Mouse (Mus musculus) midbrain, embryonic 11.5 days (tissue): ENCODE data around the gene Stab1. TPM values are rescaled to one million over a fixed set of nuclear protein-coding genes. Genes with fewer than 3 reads are reported as not detected.

Experiments used
- ATAC-seq: fragments of 200-750 bp; cut with Nextera tagmentation; 2 replicates; pipeline ENCODE4 v1.8.0; 2017; ENCODE audit warnings: moderate TSS enrichment, moderate library complexity; ENCODE audit not compliant: low FRiP score
- DNase-seq: peaks from one replicate; pipeline ENCODE4 v3.0.0; 2015; ENCODE audit warnings: low spot score; ENCODE audit errors: missing footprints
- H3K27ac ChIP-seq: fragments of 300-500 bp; sonication (generic); 2 replicates; pipeline ENCODE4 v1.5.1; 2014; ENCODE audit warnings: low read depth, low read length
- H3K27me3 ChIP-seq: fragments of 300-500 bp; sonication (generic); 2 replicates; pipeline ENCODE4 v1.6.1; 2014; ENCODE audit warnings: mild to moderate bottlenecking, low read length, moderate library complexity, mixed read lengths; ENCODE audit not compliant: control insufficient read depth, insufficient read depth
- H3K36me3 ChIP-seq: fragments of 300-500 bp; sonication (generic); 2 replicates; pipeline ENCODE4 v1.6.1; 2014; ENCODE audit warnings: mild to moderate bottlenecking, low read length, moderate library complexity, mixed read lengths; ENCODE audit not compliant: control insufficient read depth, insufficient read depth
- H3K4me1 ChIP-seq: fragments of 300-500 bp; sonication (generic); 2 replicates; pipeline ENCODE4 v1.6.1; 2014; ENCODE audit warnings: low read length; ENCODE audit not compliant: control insufficient read depth, insufficient read depth
- H3K4me2 ChIP-seq: fragments of 300-500 bp; sonication (generic); 2 replicates; pipeline ENCODE4 v1.6.1; 2014; ENCODE audit warnings: mild to moderate bottlenecking, moderate library complexity
- H3K4me3 ChIP-seq: fragments of 300-500 bp; sonication (generic); 2 replicates; pipeline ENCODE4 v1.5.1; 2014; ENCODE audit warnings: low read depth, low read length
- H3K9ac ChIP-seq: fragments of 300-500 bp; sonication (generic); 2 replicates; pipeline ENCODE4 v1.6.1; 2014; ENCODE audit warnings: low read length
- H3K9me3 ChIP-seq: fragments of 300-500 bp; sonication (generic); 2 replicates; pipeline ENCODE4 v1.6.1; 2016; ENCODE audit warnings: low read length; ENCODE audit not compliant: control insufficient read depth
- WGBS: fragments of 180-500 bp; shearing (Covaris S2); extraction: QIAGEN DNeasy Blood & Tissue Kit; methylation state at CpG from one replicate; pipeline ENCODE4 v1.1.7; 2014; 5-methylcytosine and 5-hydroxymethylcytosine counted together
- polyA plus RNA-seq: library from polyadenylated mRNA; unstranded; fragments of >200 nt; fragmentation: Nextera tagmentation; extraction: Ambion mirVana; gene quantifications from 2 replicates; pipeline ENCODE4 v1.2.1, GENCODE M21; 2014

The Stab1 gene
- polyA plus RNA-seq, 1 experiment from 2014 or later = 28.6 TPM

DNA sequence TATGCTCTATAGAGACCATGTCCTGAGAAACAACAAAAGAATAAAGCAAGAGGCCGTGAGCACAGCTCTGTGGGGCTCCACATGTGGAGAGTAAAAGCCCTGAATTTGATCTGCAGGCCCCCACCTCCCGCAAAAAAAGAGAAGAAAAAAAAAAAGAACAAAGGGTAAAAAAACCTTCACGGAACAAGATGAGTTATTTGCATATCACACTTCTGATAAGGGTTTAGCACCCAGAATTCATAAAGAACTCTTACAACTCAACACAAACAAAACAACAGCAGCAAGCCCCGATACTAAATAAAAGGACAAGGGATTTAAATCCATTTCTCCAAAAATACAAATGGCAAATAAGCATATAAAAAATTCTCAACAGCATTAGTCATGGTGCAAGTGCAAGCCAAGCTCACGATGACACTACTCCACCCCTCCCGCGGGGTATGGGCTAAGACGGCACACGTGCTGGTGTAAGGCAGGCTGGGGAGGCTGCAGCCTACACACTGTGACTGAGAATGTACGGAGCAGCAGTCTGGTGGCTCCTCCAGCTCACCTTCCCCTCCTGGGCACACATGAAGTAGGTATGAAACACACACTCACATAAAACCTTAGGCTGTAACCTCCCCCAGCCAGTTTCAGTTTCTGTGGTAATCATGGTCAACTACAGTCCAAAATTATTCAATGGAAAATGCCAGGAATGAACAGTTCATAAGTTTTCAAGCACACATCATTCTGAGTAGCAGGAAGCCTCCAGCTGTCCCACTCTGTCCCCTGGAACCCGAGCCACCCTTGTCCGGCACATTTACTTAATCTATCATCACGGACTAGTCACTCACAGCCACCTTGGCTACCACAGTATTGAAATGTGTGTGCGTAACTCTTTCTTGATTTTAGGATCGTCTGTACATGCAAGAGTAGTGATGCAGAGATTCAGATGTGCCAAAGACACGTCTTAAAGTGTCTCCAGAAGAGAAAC lies 29.4 kb upstream of the Stab1 start:
- H3K4me2 ChIP-seq = no peak overlapping the region
- peaks cover 29% of the 10 kb centered on the region for H3K36me3 ChIP-seq
- H3K4me1 ChIP-seq = no peaks in the 10 kb centered on the region; the same call in 1 of the 2 replicates
- no peak overlapping the region for H3K9ac ChIP-seq
- no peak overlapping the region for H3K27ac ChIP-seq
- peak; percentile 65; the same call in 1 of the 2 replicates for ATAC-seq
- H3K27me3 ChIP-seq = no peaks in the 10 kb centered on the region
- WGBS = 69% methylated on average over 16 of the region's 16 CpGs
- no peaks in the 10 kb centered on the region for H3K9me3 ChIP-seq
- no peak for DNase-seq
- H3K4me3 ChIP-seq = no peak overlapping the region

DNA sequence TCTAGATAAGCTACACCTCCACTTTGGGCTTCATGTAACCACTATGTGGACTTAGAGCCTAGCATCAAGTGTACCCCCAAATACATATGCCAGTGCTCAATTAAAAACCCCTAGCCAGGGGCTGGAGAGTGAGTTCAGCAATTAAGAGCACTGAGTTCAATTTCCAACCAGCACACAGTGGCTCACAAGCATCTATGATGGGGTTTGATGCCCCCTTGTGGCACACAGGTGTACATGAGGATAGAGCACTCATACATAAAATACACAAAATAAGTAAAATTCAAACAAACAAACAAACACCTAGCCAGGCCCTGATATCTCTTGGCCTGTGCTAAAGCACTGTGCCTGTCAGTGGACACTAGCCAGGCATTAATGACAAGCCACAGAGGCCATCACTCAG lies 27.5 kb upstream of the Stab1 start:
- no peak for ATAC-seq

DNA sequence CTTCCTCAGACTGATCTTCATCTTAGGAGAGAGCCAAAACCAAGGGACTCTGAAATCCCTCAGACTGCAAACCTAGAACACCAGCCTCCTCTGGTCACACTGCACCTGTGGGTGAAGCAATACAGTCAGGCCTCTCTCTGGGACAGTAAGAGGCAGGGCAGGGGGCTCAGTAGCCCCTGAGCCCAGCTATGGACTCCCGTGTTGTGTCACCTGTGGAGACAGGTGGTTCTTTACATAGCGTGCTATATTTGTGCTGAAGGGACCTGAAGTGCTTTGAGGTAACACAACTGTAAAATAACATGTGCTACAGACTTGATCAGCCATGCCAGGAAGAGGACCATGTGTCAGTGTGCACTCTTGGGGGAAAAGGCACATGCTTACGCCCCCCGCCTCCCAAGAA lies 27.1 kb upstream of the Stab1 start:
- Histone ChIP-seq H3K9ac (no peak overlapping the region), H3K9me3 (no peaks in the 10 kb centered on the region), H3K4me2 (no peak overlapping the region), H3K4me3 (no peak overlapping the region), H3K36me3 (peaks cover 39% of the 10 kb centered on the region), H3K4me1 (no peaks in the 10 kb centered on the region; the same call in 1 of the 2 replicates), H3K27me3 (no peaks in the 10 kb centered on the region), H3K27ac (no peak overlapping the region)
- DNase-seq (no peak), ATAC-seq (no peak)
- WGBS = 95% methylated on average over 4 of the region's 4 CpGs

More for the DNA sequence above, 27.5 kb upstream of the Stab1 start:
- DNase-seq = no peak
- Histone ChIP-seq H3K9ac (no peak overlapping the region), H3K4me1 (no peaks in the 10 kb centered on the region; the same call in 1 of the 2 replicates), H3K4me2 (no peak overlapping the region), H3K27me3 (no peaks in the 10 kb centered on the region), H3K36me3 (peaks cover 35% of the 10 kb centered on the region), H3K27ac (no peak overlapping the region), H3K9me3 (no peaks in the 10 kb centered on the region), H3K4me3 (no peak overlapping the region)

DNA sequence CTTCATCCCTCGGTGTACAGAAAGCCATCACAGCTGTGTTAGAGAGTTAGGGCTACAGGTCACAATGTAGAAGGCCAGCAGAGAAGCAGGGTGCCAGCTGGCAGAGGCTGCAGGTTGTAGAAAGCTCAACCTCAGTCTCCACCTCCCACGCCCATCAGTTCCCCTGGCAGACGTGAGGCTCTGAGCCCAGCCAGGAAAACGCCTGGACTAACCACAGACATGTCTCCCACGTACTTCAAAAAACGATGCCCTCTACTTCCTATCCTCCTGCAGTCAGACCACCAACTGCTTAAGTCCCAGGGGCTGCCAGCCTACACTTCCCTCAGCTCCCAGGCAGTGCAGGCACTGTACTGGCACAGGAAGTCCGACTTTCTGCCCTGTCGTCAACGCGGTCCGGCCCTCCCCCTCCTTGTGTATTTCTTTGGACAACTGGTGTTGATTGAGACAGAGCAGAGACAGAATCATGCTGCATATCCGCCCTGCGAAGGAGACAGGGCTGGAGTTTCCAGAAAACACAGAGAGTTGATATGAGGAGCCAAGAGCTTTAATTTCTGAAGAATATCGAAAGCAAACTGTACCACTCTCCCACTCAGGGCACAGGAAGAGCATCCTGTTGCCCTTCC lies 26.6 kb upstream of the Stab1 start:
- Histone ChIP-seq H3K27ac (no peak overlapping the region), H3K9me3 (no peaks in the 10 kb centered on the region), H3K36me3 (peaks cover 36% of the 10 kb centered on the region), H3K4me2 (no peak overlapping the region), H3K4me1 (no peaks in the 10 kb centered on the region; the same call in 1 of the 2 replicates), H3K9ac (no peak overlapping the region), H3K27me3 (no peaks in the 10 kb centered on the region), H3K4me3 (no peak overlapping the region)
- DNase-seq (no peak), ATAC-seq (no peak)
- WGBS = 92% methylated on average over 14 of the region's 14 CpGs

DNA sequence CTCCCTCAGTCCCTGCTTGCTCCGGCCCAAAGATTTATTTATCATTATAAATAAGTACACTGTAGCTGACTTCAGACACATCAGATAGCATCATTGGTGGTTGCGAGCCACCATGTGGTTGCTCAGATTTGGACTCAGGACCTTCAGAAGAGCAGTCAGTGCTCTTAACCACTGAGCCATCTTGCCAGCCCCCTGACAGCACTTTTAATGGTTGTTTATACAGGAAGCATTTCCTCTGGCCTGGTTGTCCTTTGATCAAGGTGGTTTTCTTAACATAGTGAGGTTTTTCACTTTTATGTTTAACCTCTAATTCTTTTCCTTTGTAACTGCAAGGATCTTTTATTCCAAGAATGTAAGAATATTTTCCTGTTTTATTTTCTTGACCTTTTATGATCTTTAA lies 26.0 kb upstream of the Stab1 start:
- Histone ChIP-seq H3K27me3 (no peaks in the 10 kb centered on the region), H3K9ac (no peak overlapping the region), H3K4me1 (peaks cover 3% of the 10 kb centered on the region), H3K4me3 (no peak overlapping the region), H3K4me2 (no peak overlapping the region), H3K9me3 (no peaks in the 10 kb centered on the region), H3K36me3 (peaks cover 35% of the 10 kb centered on the region), H3K27ac (no peak overlapping the region)
- WGBS = 93% methylated on average over 2 of the region's 2 CpGs
- no peak for DNase-seq
- no peak for ATAC-seq

DNA sequence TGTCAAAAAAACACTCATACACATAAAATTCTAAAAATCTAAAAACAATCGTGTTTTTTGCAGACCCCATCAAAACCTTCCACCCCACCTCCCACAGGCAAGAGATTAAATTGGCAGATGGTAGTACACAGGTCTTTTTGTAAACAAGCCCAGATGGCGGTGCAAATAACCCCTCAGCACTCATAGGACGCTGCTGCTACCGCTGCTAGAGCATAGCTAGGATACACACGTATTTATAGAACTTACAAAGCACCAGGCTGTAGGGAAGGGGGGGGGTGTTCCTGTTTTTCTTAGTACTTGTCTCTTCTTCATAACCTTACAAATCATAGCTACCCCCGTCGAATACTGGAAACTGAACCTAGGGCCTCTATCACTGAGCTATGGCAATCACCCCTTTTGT lies 25.4 kb upstream of the Stab1 start:
- WGBS = 87% methylated on average over 7 of the region's 7 CpGs
- DNase-seq (no peak), ATAC-seq (no peak)
- Histone ChIP-seq H3K27me3 (no peaks in the 10 kb centered on the region), H3K4me3 (no peak overlapping the region), H3K27ac (no peak overlapping the region), H3K9me3 (no peaks in the 10 kb centered on the region), H3K9ac (no peak overlapping the region), H3K36me3 (peaks cover 38% of the 10 kb centered on the region), H3K4me1 (peaks cover 8% of the 10 kb centered on the region), H3K4me2 (no peak overlapping the region)

DNA sequence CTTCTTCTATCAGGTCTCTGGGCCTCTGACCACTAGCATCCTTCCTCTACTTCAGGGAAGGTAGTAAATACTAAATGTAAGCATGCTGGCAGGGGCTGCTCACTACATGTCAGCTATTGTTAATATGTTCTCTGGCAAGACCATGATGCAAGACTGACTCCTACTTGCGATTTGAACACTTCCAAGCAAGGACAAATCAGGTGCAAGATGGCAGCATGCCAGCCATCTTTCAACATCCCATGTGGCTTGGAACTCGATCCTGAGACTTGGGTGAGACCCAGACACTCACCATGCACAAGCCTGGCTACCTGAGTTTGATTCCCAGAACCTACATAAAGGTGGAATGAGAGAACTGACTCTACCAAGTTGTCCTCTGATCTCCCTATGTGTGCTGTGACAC lies 23.5 kb upstream of the Stab1 start:
- Histone ChIP-seq H3K4me2 (no peak overlapping the region), H3K27ac (no peak overlapping the region), H3K9ac (no peak overlapping the region), H3K36me3 (peaks cover 49% of the 10 kb centered on the region), H3K27me3 (no peaks in the 10 kb centered on the region), H3K9me3 (no peaks in the 10 kb centered on the region), H3K4me3 (no peak overlapping the region), H3K4me1 (peaks cover 11% of the 10 kb centered on the region)
- DNase-seq = no peak
- no peak for ATAC-seq
- WGBS = 94% methylated on average over 2 of the region's 2 CpGs

DNA sequence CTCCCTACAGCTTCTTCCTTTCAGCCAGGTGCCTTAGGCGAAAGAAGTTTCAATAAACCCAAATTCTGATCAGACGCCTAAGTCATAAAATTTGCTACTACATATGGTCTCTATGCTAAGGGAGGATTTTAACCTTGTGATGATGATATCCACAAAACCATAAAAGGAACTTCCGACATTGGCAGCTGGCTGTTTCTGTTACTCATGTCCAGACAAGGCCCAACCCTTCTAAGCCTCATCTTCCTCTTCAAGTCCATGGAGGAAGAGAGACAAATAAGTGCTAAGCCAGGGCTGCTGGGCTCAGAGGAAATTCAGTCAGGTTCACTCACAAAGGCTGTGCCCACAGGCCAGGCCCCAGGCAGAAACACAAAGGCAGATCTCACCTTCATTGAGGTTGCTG lies 20.9 kb upstream of the Stab1 start:
- 92% methylated on average over 3 of the region's 3 CpGs for WGBS
- Histone ChIP-seq H3K27me3 (no peaks in the 10 kb centered on the region), H3K27ac (peak overlapping the region; percentile 32), H3K4me3 (no peak overlapping the region), H3K9me3 (no peaks in the 10 kb centered on the region), H3K9ac (0 out of 2 replicates have a peak overlapping the region, but pooled peaks have one; percentile 7), H3K36me3 (peaks cover 54% of the 10 kb centered on the region), H3K4me1 (peaks cover 11% of the 10 kb centered on the region), H3K4me2 (no peak overlapping the region)
- no peak for ATAC-seq
- no peak for DNase-seq

DNA sequence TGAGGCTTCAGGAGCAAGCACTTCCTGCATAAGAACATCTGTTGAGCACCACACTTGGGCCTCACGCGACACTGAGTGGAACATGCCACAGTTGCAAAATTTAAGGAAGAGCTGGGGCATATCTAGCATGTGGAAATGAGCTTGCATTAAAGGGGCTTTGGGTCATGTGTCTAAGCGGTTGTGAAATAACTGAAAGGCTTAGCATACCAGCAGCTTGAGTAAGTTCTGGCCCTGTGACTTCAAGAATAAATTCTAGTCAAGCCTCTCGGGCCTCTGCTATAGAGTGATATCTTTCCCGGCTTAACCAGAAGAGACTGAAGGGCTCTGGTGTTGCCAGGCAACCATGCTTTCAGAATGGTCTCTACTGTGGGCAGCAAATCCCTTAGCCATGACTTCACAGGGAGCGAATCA lies 20.3 kb upstream of the Stab1 start:
- Histone ChIP-seq H3K9ac (no peak overlapping the region), H3K4me3 (no peak overlapping the region), H3K27me3 (no peaks in the 10 kb centered on the region), H3K9me3 (no peaks in the 10 kb centered on the region), H3K4me2 (no peak overlapping the region), H3K27ac (peak overlapping the region; percentile 32; the same call in 1 of the 2 replicates), H3K36me3 (peaks cover 57% of the 10 kb centered on the region), H3K4me1 (peaks cover 11% of the 10 kb centered on the region)
- ATAC-seq (peak; percentile 81), DNase-seq (no peak)
- 49% methylated on average over 6 of the region's 6 CpGs for WGBS
